Mouse (Mus musculus) olfactory bulb, adult 2 months (tissue): Measurements from ENCODE around the gene Ppp2r5c.

Source experiments
- CTCF ChIP-seq: fragments of 200-500 bp; IDR thresholded peaks from 2 replicates; pipeline ENCODE4 v1.5.1; 2012; ENCODE audit warnings: low read depth, mild to moderate bottlenecking, low read length, moderate library complexity; ENCODE audit not compliant: insufficient read depth
- POLR2A ChIP-seq: fragments of 200-500 bp; IDR thresholded peaks from 2 replicates; pipeline ENCODE4 v1.6.1; 2012; ENCODE audit warnings: mild to moderate bottlenecking, low read depth, low read length, moderate library complexity; ENCODE audit not compliant: insufficient read depth

DNA sequence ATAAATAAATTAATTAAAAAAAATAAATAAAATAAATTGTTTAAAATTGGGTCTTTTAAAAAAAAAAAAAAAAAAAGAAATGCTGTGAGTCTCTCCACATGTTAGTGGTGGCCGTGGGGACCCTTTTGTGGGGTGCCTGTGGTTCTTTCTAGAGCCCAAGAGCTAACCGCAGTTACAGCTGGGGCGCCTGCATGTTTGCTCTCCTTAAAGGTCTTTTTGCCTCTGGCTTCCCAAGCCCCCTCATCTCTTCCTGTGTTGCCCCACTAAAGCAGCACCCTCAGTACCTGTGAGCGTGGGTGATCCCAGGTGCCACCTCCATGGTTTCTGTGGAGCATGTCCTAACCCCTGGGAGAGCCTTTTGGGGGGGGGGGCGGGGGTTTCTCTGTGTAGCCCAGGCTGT, 45.5 kb downstream of the Ppp2r5c start:
- no peak for TF ChIP-seq CTCF
- TF ChIP-seq POLR2A = no peak
